Mouse (Mus musculus): Measurements from ENCODE around the gene Dusp5. TPM values are rescaled to one million over a fixed set of nuclear protein-coding genes. Genes with fewer than 3 reads are reported as not detected.
A peak's percentile ranks its signal among the peaks of the same experiment; 100 is the strongest.

Dusp5 gene
- 3.8 and 4.7 TPM in 2 replicates for polyA plus RNA-seq (2016; fragmentation: Nextera tagmentation; extraction: Ambion mirVana)

DNA sequence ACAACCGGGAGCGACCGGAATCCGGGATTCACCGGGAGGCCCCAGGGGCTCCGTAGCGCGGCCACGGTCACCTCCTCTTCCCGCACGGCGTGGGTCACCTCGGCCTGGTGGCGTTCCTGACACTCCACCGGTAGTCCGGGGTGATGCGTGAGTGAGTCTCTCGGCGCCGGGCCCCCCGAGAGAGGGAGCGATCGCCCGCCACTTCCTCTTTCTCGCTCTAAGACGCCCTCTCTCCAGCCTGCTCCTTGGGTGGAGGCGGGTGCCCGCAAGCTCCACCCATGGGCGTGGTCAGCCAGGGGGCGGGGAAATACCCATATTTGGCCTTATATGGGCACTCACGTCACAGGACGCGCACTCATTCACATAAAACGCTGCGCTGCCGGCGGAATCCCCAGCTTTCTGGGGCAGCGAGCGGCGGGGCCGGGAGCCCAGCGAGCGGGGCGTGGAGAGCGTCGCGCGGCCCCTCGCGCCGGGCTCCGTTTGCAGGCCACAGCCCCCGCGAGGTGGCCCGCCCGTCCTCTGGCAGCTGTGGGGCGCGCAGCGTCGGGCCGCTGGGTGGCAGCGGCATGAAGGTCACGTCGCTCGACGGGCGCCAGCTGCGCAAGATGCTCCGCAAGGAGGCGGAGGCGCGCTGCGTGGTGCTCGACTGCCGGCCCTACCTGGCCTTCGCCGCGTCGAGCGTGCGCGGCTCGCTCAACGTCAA is at the start of gene Dusp5:
Gene Dusp5 (plus strand): TSS at position 358 of the 703 bp plus-strand sequence.
- DNase-seq (ENCODE audit: low spot score) = peak; percentile 97
- Histone ChIP-seq H3K36me3 (no peaks in the 10 kb centered on the region), H3K4me1 (replicated peaks) (peaks cover 57% of the 10 kb centered on the region), H3K27me3 (ENCODE audit: insufficient read depth, poor library complexity, severe bottlenecking) (peaks cover 59% of the 10 kb centered on the region), H3K4me3 (peak within 1 kb of the TSS; percentile 80), H3K9me3 (no peaks in the 10 kb centered on the region), H3K27ac (peak within 1 kb of the TSS; percentile 90)
- WGBS = under 1% methylated on average over 84 of the region's 84 CpGs

DNA sequence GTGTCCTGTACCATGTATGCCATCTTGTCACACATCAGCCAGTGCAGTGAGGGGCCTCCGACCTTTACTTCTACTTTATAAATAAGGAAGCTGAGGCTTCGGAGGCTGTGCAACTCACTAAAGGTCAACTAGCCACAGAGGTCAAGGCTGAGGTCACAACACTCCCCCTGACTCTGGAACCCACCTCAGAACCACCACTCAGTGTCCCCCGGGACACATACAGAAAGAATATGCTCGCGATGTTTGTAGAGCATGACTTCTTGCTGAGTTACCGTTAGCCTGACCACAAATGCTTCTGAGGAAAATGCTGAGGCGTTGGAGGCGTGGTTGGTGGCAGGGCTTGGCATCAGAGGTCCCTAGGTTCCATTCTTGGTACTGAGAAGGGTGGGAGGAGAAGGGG is 49.3 kb upstream of the Dusp5 start:
- Histone ChIP-seq H3K4me1 (replicated peaks) (peaks cover 14% of the 10 kb centered on the region; the same call in 1 of the 2 replicates), H3K36me3 (no peaks in the 10 kb centered on the region), H3K27ac (no peak overlapping the region), H3K27me3 (ENCODE audit: insufficient read depth, poor library complexity, severe bottlenecking) (peaks cover 4% of the 10 kb centered on the region; the same call in 1 of the 2 replicates), H3K4me3 (no peak overlapping the region), H3K9me3 (no peaks in the 10 kb centered on the region)
- WGBS = 82% methylated on average over 8 of the region's 8 CpGs
- DNase-seq (ENCODE audit: low spot score) = no peak

- Histone ChIP-seq H3K4me3 (no peak overlapping the region), H3K27ac (no peak overlapping the region), H3K27me3 (ENCODE audit: insufficient read depth, poor library complexity, severe bottlenecking) (peaks cover 4% of the 10 kb centered on the region; the same call in 1 of the 2 replicates), H3K4me1 (replicated peaks) (peaks cover 8% of the 10 kb centered on the region; the same call in 1 of the 2 replicates), H3K9me3 (no peaks in the 10 kb centered on the region), H3K36me3 (no peaks in the 10 kb centered on the region)
- 59% methylated on average over 6 of the region's 6 CpGs for WGBS
- DNase-seq (ENCODE audit: low spot score) = no peak
Measured at GRCm38 (mm10) chr19:53482093-53482492, 46.8 kb upstream of the Dusp5 start.

DNA sequence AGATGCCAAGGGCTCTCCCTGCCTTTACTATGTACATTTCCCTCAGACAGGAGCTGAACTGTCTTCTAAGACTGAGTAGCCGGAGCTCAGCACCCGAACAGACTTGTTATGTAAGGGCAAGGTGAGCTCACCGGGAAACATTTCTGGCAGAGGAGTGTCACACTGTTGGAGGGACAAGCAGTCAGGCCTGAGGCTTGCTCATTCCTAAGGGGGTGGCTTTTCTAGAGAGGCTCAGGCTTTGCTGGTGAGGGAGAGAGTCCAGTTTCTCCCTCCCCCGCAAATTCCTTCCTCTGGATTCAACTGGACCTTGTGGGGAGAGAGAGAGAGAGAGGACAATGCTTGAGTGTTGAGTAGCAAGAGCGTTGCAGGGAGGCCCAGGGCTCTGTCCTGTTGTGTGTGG is 46.4 kb upstream of the Dusp5 start:
- no peak for DNase-seq (ENCODE audit: low spot score)
- H3K27me3 ChIP-seq (ENCODE audit: insufficient read depth, poor library complexity, severe bottlenecking) = peaks cover 4% of the 10 kb centered on the region; the same call in 1 of the 2 replicates
- H3K27ac ChIP-seq = no peak overlapping the region
- no peaks in the 10 kb centered on the region for H3K36me3 ChIP-seq
- peaks cover 7% of the 10 kb centered on the region; the same call in 1 of the 2 replicates for H3K4me1 ChIP-seq (replicated peaks)
- WGBS = 82% methylated on average over 5 of the region's 5 CpGs
- no peaks in the 10 kb centered on the region for H3K9me3 ChIP-seq
- no peak overlapping the region for H3K4me3 ChIP-seq

GRCm38 (mm10) chr19:53483984-53484383 is 44.9 kb upstream of the Dusp5 start:
- peaks cover 7% of the 10 kb centered on the region; the same call in 1 of the 2 replicates for H3K4me1 ChIP-seq (replicated peaks)
- no peaks in the 10 kb centered on the region for H3K36me3 ChIP-seq
- DNase-seq (ENCODE audit: low spot score) = no peak
- H3K27ac ChIP-seq = no peak overlapping the region
- peaks cover 4% of the 10 kb centered on the region; the same call in 1 of the 2 replicates for H3K27me3 ChIP-seq (ENCODE audit: insufficient read depth, poor library complexity, severe bottlenecking)
- H3K4me3 ChIP-seq = no peak overlapping the region
- WGBS = 96% methylated on average over 8 of the region's 8 CpGs
- H3K9me3 ChIP-seq = no peaks in the 10 kb centered on the region

DNA sequence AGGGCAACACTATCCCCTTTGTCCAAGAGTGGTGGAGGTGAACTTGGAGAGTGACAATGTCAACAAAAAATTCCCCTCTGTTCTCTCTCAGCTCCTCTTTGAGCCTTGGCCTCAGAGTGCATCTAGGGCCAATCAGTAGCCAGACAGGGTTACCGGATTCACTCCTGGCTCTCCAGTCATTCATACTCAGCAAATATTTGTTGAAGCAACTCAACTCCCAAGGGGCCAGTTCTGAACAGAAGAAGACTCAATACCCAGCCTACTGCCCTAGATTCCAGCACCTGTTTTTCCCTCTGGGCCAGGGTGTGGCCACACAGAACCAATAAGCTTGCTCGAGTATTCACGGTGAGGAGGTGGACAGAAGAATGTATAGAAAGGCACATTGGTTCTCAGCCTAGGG is 44.0 kb upstream of the Dusp5 start:
- no peak for DNase-seq (ENCODE audit: low spot score)
- Histone ChIP-seq H3K27me3 (ENCODE audit: insufficient read depth, poor library complexity, severe bottlenecking) (peaks cover 4% of the 10 kb centered on the region; the same call in 1 of the 2 replicates), H3K36me3 (no peaks in the 10 kb centered on the region), H3K4me1 (replicated peaks) (peaks cover 6% of the 10 kb centered on the region; the same call in 1 of the 2 replicates), H3K27ac (no peak overlapping the region), H3K4me3 (no peak overlapping the region), H3K9me3 (no peaks in the 10 kb centered on the region)
- WGBS = 84% methylated on average over 3 of the region's 3 CpGs

- peaks cover 5% of the 10 kb centered on the region; the same call in 1 of the 2 replicates for H3K27me3 ChIP-seq (ENCODE audit: insufficient read depth, poor library complexity, severe bottlenecking)
- H3K4me3 ChIP-seq = no peak overlapping the region
- WGBS = 86% methylated on average over 12 of the region's 12 CpGs
- no peaks in the 10 kb centered on the region; the same call in 1 of the 2 replicates for H3K4me1 ChIP-seq (replicated peaks)
- DNase-seq (ENCODE audit: low spot score) = no peak
- no peak overlapping the region for H3K27ac ChIP-seq
- no peaks in the 10 kb centered on the region for H3K36me3 ChIP-seq
- no peaks in the 10 kb centered on the region for H3K9me3 ChIP-seq
Measured at GRCm38 (mm10) chr19:53489187-53489586, 39.7 kb upstream of the Dusp5 start.

- Histone ChIP-seq H3K4me1 (replicated peaks) (no peaks in the 10 kb centered on the region; the same call in 1 of the 2 replicates), H3K27ac (no peak overlapping the region), H3K27me3 (ENCODE audit: insufficient read depth, poor library complexity, severe bottlenecking) (peaks cover 5% of the 10 kb centered on the region; the same call in 1 of the 2 replicates), H3K9me3 (no peaks in the 10 kb centered on the region), H3K4me3 (no peak overlapping the region), H3K36me3 (no peaks in the 10 kb centered on the region)
- DNase-seq (ENCODE audit: low spot score) = no peak
- WGBS = 72% methylated on average over 1 of the region's 1 CpGs
Measured at GRCm38 (mm10) chr19:53489910-53490309, 39.0 kb upstream of the Dusp5 start.

DNA sequence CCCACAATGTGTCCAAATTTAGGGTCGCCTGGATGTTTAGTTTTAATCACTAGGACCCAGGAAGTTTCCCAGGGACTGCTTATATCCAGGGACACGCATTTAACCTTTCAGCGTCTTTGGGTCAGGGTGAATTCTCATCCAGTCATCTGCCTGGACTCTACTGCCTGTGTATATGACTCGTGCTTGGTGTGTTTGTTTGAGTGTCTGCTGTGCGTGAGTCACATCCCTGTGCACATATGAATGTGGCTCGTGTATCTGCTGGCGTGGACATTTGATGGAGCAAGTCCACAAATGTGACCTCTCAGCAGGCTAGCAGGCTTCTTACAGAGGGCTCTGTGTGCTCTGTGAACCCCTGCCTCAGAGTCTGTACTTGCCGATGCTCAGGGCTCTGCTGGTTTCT is 38.0 kb upstream of the Dusp5 start:
- Histone ChIP-seq H3K27me3 (ENCODE audit: insufficient read depth, poor library complexity, severe bottlenecking) (peaks cover 5% of the 10 kb centered on the region; the same call in 1 of the 2 replicates), H3K27ac (no peak overlapping the region), H3K9me3 (no peaks in the 10 kb centered on the region), H3K36me3 (no peaks in the 10 kb centered on the region), H3K4me1 (replicated peaks) (no peaks in the 10 kb centered on the region; the same call in 1 of the 2 replicates), H3K4me3 (no peak overlapping the region)
- WGBS = 75% methylated on average over 8 of the region's 8 CpGs
- no peak for DNase-seq (ENCODE audit: low spot score)

DNA sequence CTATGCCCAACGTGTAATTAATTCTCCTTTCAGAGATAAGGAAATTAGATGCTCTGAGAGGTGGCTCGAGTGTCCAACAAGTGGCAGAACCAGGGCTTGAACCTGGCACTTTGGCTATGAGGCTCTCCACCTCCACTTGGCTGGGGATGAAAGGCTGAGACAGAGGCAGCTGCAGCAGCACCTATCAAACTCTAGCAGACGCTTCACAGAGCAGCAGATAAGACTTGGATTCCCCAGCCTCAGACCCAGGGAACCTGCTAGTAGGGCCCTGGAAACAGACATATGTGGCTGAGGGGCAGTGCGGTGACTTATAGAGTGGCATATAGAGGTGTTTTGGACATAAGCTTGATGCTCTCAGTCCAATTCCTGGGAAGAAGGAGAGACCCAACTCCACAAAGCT is 36.4 kb upstream of the Dusp5 start:
- no peak overlapping the region for H3K4me3 ChIP-seq
- no peaks in the 10 kb centered on the region; the same call in 1 of the 2 replicates for H3K4me1 ChIP-seq (replicated peaks)
- no peak overlapping the region for H3K27ac ChIP-seq
- DNase-seq (ENCODE audit: low spot score) = no peak
- WGBS = 83% methylated on average over 4 of the region's 4 CpGs
- no peaks in the 10 kb centered on the region for H3K36me3 ChIP-seq
- H3K9me3 ChIP-seq = no peaks in the 10 kb centered on the region
- H3K27me3 ChIP-seq (ENCODE audit: insufficient read depth, poor library complexity, severe bottlenecking) = peaks cover 5% of the 10 kb centered on the region; the same call in 1 of the 2 replicates

DNA sequence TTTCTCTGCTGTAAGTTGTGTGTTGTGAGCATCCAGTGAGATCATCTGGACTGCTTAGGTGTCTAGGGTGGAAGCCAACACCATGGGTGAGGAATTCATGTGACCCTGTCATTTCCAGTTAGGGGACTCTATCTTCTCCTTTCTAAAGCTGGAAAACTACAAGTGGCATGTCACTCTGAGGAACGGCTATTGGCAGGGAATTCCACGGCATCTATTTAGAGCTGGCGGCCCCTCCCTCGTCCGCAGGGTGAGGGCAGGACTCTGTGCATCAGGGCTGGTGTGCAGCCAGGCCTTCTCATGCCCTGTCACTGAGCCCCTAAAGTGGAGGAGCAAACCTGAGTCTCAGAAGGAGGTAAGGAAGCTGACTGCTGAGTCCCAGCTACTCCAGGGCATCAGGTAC is 35.0 kb upstream of the Dusp5 start:
- Histone ChIP-seq H3K36me3 (no peaks in the 10 kb centered on the region), H3K4me1 (replicated peaks) (peaks cover 3% of the 10 kb centered on the region; the same call in 1 of the 2 replicates), H3K4me3 (no peak overlapping the region), H3K9me3 (no peaks in the 10 kb centered on the region), H3K27me3 (ENCODE audit: insufficient read depth, poor library complexity, severe bottlenecking) (peaks cover 5% of the 10 kb centered on the region; the same call in 1 of the 2 replicates), H3K27ac (no peak overlapping the region)
- 79% methylated on average over 5 of the region's 5 CpGs for whole genome bisulfite sequencing
- DNase-seq (ENCODE audit: low spot score) = no peak

GRCm38 (mm10) chr19:53497910-53498309 is 31.0 kb upstream of the Dusp5 start:
- Histone ChIP-seq H3K27me3 (ENCODE audit: insufficient read depth, poor library complexity, severe bottlenecking) (peaks cover 5% of the 10 kb centered on the region; the same call in 1 of the 2 replicates), H3K9me3 (no peaks in the 10 kb centered on the region), H3K4me3 (no peak overlapping the region), H3K27ac (no peak overlapping the region), H3K36me3 (no peaks in the 10 kb centered on the region), H3K4me1 (replicated peaks) (peaks cover 21% of the 10 kb centered on the region)
- 54% methylated on average over 3 of the region's 3 CpGs for WGBS
- no peak for DNase-seq (ENCODE audit: low spot score)

GRCm38 (mm10) chr19:53499049-53499448 is 29.9 kb upstream of the Dusp5 start:
- 89% methylated on average over 8 of the region's 8 CpGs for WGBS
- no peak overlapping the region for H3K27ac ChIP-seq
- H3K27me3 ChIP-seq (ENCODE audit: insufficient read depth, poor library complexity, severe bottlenecking) = no peaks in the 10 kb centered on the region
- DNase-seq (ENCODE audit: low spot score) = no peak
- H3K9me3 ChIP-seq = no peaks in the 10 kb centered on the region
- H3K4me3 ChIP-seq = no peak overlapping the region
- H3K36me3 ChIP-seq = no peaks in the 10 kb centered on the region
- peaks cover 27% of the 10 kb centered on the region for H3K4me1 ChIP-seq (replicated peaks)
